Mouse (Mus musculus) midbrain, postnatal 0 days (tissue): Measurements from ENCODE around the gene Olfr513. TPM values are rescaled to one million over a fixed set of nuclear protein-coding genes. Genes with fewer than 3 reads are reported as not detected.

ENCODE experiments used
- ATAC-seq: fragments of 200-750 bp; cut with Nextera tagmentation; 2 replicates; pipeline ENCODE4 v1.8.0; 2017; ENCODE audit warnings: moderate number of reproducible peaks, mild to moderate bottlenecking, moderate TSS enrichment, moderate library complexity; ENCODE audit not compliant: low FRiP score
- DNase-seq: peaks from one replicate; pipeline ENCODE4 v3.0.0-alpha.2; 2015; ENCODE audit warnings: low spot score
- H3K27ac ChIP-seq: fragments of 300-500 bp; sonication (generic); 2 replicates; pipeline ENCODE4 v1.5.1; 2014; ENCODE audit warnings: low read depth, mild to moderate bottlenecking, low read length, mixed read lengths
- H3K27me3 ChIP-seq: fragments of 300-500 bp; sonication (generic); 2 replicates; pipeline ENCODE4 v1.6.1; 2014; ENCODE audit warnings: low read length, control low read depth, mixed read lengths; ENCODE audit not compliant: insufficient read depth
- H3K36me3 ChIP-seq: fragments of 300-500 bp; sonication (generic); 2 replicates; pipeline ENCODE4 v1.6.1; 2014; ENCODE audit warnings: low read length, control low read depth, mixed read lengths; ENCODE audit not compliant: insufficient read depth
- H3K4me1 ChIP-seq: fragments of 300-500 bp; sonication (generic); 2 replicates; pipeline ENCODE4 v1.6.1; 2014; ENCODE audit warnings: mild to moderate bottlenecking, control low read depth, antibody characterized with exemption, low read length, mixed read lengths; ENCODE audit not compliant: insufficient read depth
- H3K4me2 ChIP-seq: fragments of 300-500 bp; sonication (generic); 2 replicates; pipeline ENCODE4 v1.6.1; 2014; ENCODE audit warnings: low read depth, mild to moderate bottlenecking, low read length, mixed read lengths; ENCODE audit not compliant: poor library complexity, severe bottlenecking
- H3K4me3 ChIP-seq: fragments of 300-500 bp; sonication (generic); 2 replicates; pipeline ENCODE4 v1.5.1; 2014; ENCODE audit warnings: low read depth, mild to moderate bottlenecking, low read length, moderate library complexity
- H3K9ac ChIP-seq: fragments of 300-500 bp; sonication (generic); replicated peaks from 2 replicates; pipeline ENCODE4 v1.6.1; 2014; ENCODE audit warnings: mild to moderate bottlenecking, low read length, moderate library complexity, mixed read lengths; ENCODE audit not compliant: poor library complexity, severe bottlenecking
- H3K9me3 ChIP-seq: fragments of 300-500 bp; sonication (generic); 2 replicates; pipeline ENCODE4 v1.6.1; 2016; ENCODE audit warnings: low read length, control low read depth
- CTCF ChIP-seq: IDR thresholded peaks from 2 replicates; pipeline ENCODE4 v1.5.1; 2016; ENCODE audit warnings: antibody characterized with exemption, mild to moderate bottlenecking
- WGBS: fragments of 180-500 bp; shearing (Covaris S2); extraction: QIAGEN DNeasy Blood & Tissue Kit; methylation state at CpG from one replicate; pipeline ENCODE4 v1.1.7; 2014; 5-methylcytosine and 5-hydroxymethylcytosine counted together
- polyA plus RNA-seq: library from polyadenylated mRNA; unstranded; fragments of >200 nt; fragmentation: Nextera tagmentation; extraction: Ambion mirVana; gene quantifications from 2 replicates; pipeline ENCODE4 v1.2.1, GENCODE M21; 2015
- total RNA-seq: library from RNA; depleted of rRNA; stranded (reverse); fragments of >200 nt; gene quantifications from 2 replicates; pipeline ENCODE4 v1.2.3, GENCODE M21; 2014; rRNA removed

Olfr513 gene
- total RNA-seq, result not detected in 2 replicates
- not detected in 2 replicates for polyA plus RNA-seq

GRCm38 (mm10) chr7:108750673-108751072 lies at the start of gene Olfr513:
Gene Olfr513, plus strand, starts transcription at chr7:108750973.
- H3K4me2 ChIP-seq, result no peak within 1 kb of the TSS
- H3K4me1 ChIP-seq, result no peaks in the 10 kb centered on the region
- no peaks in the 10 kb centered on the region for H3K9me3 ChIP-seq
- no peaks in the 10 kb centered on the region for H3K27me3 ChIP-seq
- no peak within 1 kb of the TSS for H3K4me3 ChIP-seq
- no peak within 1 kb of the TSS for H3K27ac ChIP-seq
- H3K9ac ChIP-seq, result no peak within 1 kb of the TSS
- no peaks in the 10 kb centered on the region for H3K36me3 ChIP-seq
- TF ChIP-seq CTCF, result no peak
- DNase-seq (peak; percentile 0), ATAC-seq (no peak)
- WGBS, result 67% methylated on average over 1 of the region's 1 CpGs

- H3K4me1 ChIP-seq, result no peaks in the 10 kb centered on the region
- no peak within 1 kb of the TSS for H3K4me3 ChIP-seq
- H3K27me3 ChIP-seq, result no peaks in the 10 kb centered on the region
- no peak for TF ChIP-seq CTCF
- H3K4me2 ChIP-seq, result no peak within 1 kb of the TSS
- no peak within 1 kb of the TSS for H3K9ac ChIP-seq
- no peaks in the 10 kb centered on the region for H3K36me3 ChIP-seq
- H3K9me3 ChIP-seq, result no peaks in the 10 kb centered on the region
- no peak within 1 kb of the TSS for H3K27ac ChIP-seq
- DNase-seq (no peak), ATAC-seq (no peak)
These were observed 37.8 kb upstream of the Olfr513 start, which contains the start of gene Olfr512 for GRCm38 (mm10) chr7:108713020-108713419. Gene Olfr512, plus strand, starts transcription at chr7:108713320.

- Histone ChIP-seq H3K4me2 (no peak overlapping the region), H3K27me3 (no peaks in the 10 kb centered on the region), H3K9ac (no peak overlapping the region), H3K36me3 (no peaks in the 10 kb centered on the region), H3K27ac (no peak overlapping the region), H3K9me3 (no peaks in the 10 kb centered on the region), H3K4me1 (no peaks in the 10 kb centered on the region), H3K4me3 (no peak overlapping the region)
- ATAC-seq (no peak), DNase-seq (no peak)
- WGBS, result 31% methylated on average over 3 of the region's 3 CpGs
- TF ChIP-seq CTCF, result no peak
These were observed 9.6 kb downstream of the Olfr513 start for GRCm38 (mm10) chr7:108760411-108760810.

DNA sequence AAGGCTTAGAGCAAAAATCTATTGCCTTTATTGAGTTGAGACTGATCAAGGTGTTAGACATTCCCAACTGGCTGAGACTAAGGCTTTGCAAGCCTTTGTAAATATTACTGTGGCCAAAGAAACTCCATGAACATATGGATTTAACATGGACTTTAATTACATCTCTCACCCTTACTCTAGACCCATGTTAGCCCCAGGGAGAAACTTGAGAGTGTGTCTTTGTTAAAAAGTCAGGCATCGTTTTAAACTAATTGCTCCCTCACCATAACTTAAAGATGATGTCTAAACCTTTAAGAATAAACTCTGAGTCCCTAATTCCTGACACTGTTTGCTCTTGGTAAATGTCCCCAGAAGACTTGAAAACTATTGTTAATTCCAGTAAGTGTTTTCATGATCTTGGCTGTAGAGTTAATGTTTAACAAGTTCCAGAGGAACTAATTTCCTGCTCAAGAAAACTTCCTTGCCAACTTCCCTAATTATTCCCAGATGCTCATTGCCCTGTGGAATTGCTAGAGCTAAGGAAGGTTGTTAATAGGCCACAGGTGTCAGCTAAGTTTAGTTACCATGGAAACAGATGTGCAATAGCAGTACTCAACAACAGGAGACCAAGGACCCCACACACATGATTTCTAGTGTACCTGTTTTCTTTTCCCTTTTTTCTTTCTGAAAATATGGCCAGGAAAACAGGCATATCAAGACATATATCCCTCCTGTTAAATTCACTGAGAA lies 46.6 kb downstream of the Olfr513 start:
- H3K9me3 ChIP-seq, result no peaks in the 10 kb centered on the region
- no peaks in the 10 kb centered on the region for H3K36me3 ChIP-seq
- ATAC-seq (no peak), DNase-seq (peak; percentile 5)
- H3K27me3 ChIP-seq, result no peaks in the 10 kb centered on the region
- no peaks in the 10 kb centered on the region for H3K4me1 ChIP-seq
- H3K27ac ChIP-seq, result no peak overlapping the region
- no peak for TF ChIP-seq CTCF
- no peak overlapping the region for H3K4me3 ChIP-seq
- WGBS, result 70% methylated on average over 1 of the region's 1 CpGs
- H3K4me2 ChIP-seq, result no peak overlapping the region
- H3K9ac ChIP-seq, result no peak overlapping the region

Other genes with a start within 250 kb of the Olfr513 start
- gene Olfr502, start 225.9 kb upstream of the Olfr513 start, total RNA-seq, result not detected in 2 replicates
- gene Olfr502, start 225.9 kb upstream of the Olfr513 start, polyA plus RNA-seq, result not detected in 2 replicates
- gene Olfr503, start 206.4 kb upstream of the Olfr513 start, total RNA-seq, result not detected in 2 replicates
- gene Olfr503, start 206.4 kb upstream of the Olfr513 start, polyA plus RNA-seq, result not detected in 2 replicates
- not detected in 2 replicates for gene Olfr504, start 185.2 kb upstream of the Olfr513 start, total RNA-seq
- not detected in 2 replicates for gene Olfr504, start 185.2 kb upstream of the Olfr513 start, polyA plus RNA-seq
- not detected in 2 replicates for gene Olfr506, start 140.2 kb upstream of the Olfr513 start, total RNA-seq
- gene Olfr506, start 140.2 kb upstream of the Olfr513 start, polyA plus RNA-seq, result not detected in 2 replicates
- gene Olfr507, start 129.2 kb upstream of the Olfr513 start, total RNA-seq, result not detected in 2 replicates
- gene Olfr507, start 129.2 kb upstream of the Olfr513 start, polyA plus RNA-seq, result not detected in 2 replicates
- gene Olfr508, start 121.0 kb upstream of the Olfr513 start, total RNA-seq, result not detected in 2 replicates
- not detected in 2 replicates for gene Olfr508, start 121.0 kb upstream of the Olfr513 start, polyA plus RNA-seq
- gene Olfr509, start 99.1 kb upstream of the Olfr513 start, total RNA-seq, result 0.05 TPM in 1 of 2 replicates, not detected in the other
- not detected in 2 replicates for gene Olfr509, start 99.1 kb upstream of the Olfr513 start, polyA plus RNA-seq
- not detected in 2 replicates for gene Olfr510, start 84.6 kb upstream of the Olfr513 start, total RNA-seq
- not detected in 2 replicates for gene Olfr510, start 84.6 kb upstream of the Olfr513 start, polyA plus RNA-seq
- not detected in 2 replicates for gene Olfr512, start 37.7 kb upstream of the Olfr513 start, total RNA-seq
- gene Olfr512, start 37.7 kb upstream of the Olfr513 start, polyA plus RNA-seq, result not detected in 2 replicates
- gene Olfr514, start 75.0 kb downstream of the Olfr513 start, total RNA-seq, result not detected in 2 replicates
- not detected in 2 replicates for gene Olfr514, start 75.0 kb downstream of the Olfr513 start, polyA plus RNA-seq
- gene Olfr516, start 99.6 kb downstream of the Olfr513 start, total RNA-seq, result not detected in 2 replicates
- gene Olfr516, start 99.6 kb downstream of the Olfr513 start, polyA plus RNA-seq, result not detected in 2 replicates
- not detected in 2 replicates for gene Olfr517, start 121.4 kb downstream of the Olfr513 start, total RNA-seq
- not detected in 2 replicates for gene Olfr517, start 121.4 kb downstream of the Olfr513 start, polyA plus RNA-seq
- not detected in 2 replicates for gene Olfr518, start 134.0 kb downstream of the Olfr513 start, total RNA-seq
- not detected in 2 replicates for gene Olfr518, start 134.0 kb downstream of the Olfr513 start, polyA plus RNA-seq
- gene Olfr519, start 143.4 kb downstream of the Olfr513 start, total RNA-seq, result not detected in 2 replicates
- not detected in 2 replicates for gene Olfr519, start 143.4 kb downstream of the Olfr513 start, polyA plus RNA-seq
- 0.22 TPM in 1 of 2 replicates, not detected in the other for gene Nlrp10, start 179.2 kb downstream of the Olfr513 start, total RNA-seq
- gene Nlrp10, start 179.2 kb downstream of the Olfr513 start, polyA plus RNA-seq, result not detected in 2 replicates
- 121 TPM in 2 replicates for gene Eif3f, start 183.4 kb downstream of the Olfr513 start, total RNA-seq
- gene Eif3f, start 183.4 kb downstream of the Olfr513 start, polyA plus RNA-seq, result 73.9 and 77.8 TPM in 2 replicates
- 159 and 207 TPM in 2 replicates for gene Tub, start 199.4 kb downstream of the Olfr513 start, total RNA-seq
- gene Tub, start 199.4 kb downstream of the Olfr513 start, polyA plus RNA-seq, result 42.8 and 44.3 TPM in 2 replicates